Mouse (Mus musculus) CH12.LX (cell line): ENCODE results near the gene Sbk3. TPM values are rescaled to one million over a fixed set of nuclear protein-coding genes. Genes with fewer than 3 reads are reported as not detected.

Experiments
- DNase-seq: peaks from one replicate; pipeline ENCODE4 v3.0.0-alpha.2; 2013; ENCODE audit errors: extremely low read depth
- H3K27ac ChIP-seq: 2 replicates; pipeline ENCODE4 v1.5.1; 2012; ENCODE audit warnings: low read depth, mild to moderate bottlenecking, control low read depth, moderate library complexity; ENCODE audit not compliant: insufficient read depth
- H3K27me3 ChIP-seq: replicated peaks from 2 replicates; pipeline ENCODE3; 2012; ENCODE audit warnings: inconsistent platforms
- H3K36me3 ChIP-seq, 2 experiments: replicated peaks in 1 of 2; 2 replicates each; pipeline versions ENCODE3 to v1.6.1; 2012; ENCODE audit warnings: inconsistent platforms in 1 of 2, low read length in 1 of 2, mild to moderate bottlenecking in 1 of 2, mixed read lengths in 1 of 2, moderate library complexity in 1 of 2; ENCODE audit not compliant: control insufficient read depth in 1 of 2, insufficient read depth in 1 of 2
- H3K4me1 ChIP-seq, 2 experiments: 2 replicates each; pipeline ENCODE4 v1.6.1; 2012; ENCODE audit warnings: inconsistent platforms in 1 of 2, moderate library complexity in 1 of 2; ENCODE audit not compliant: insufficient read depth in 2 of 2, control insufficient read depth in 1 of 2
- H3K4me2 ChIP-seq: 2 replicates; pipeline ENCODE4 v1.6.1; 2012; ENCODE audit warnings: low read depth, mild to moderate bottlenecking, control low read depth; ENCODE audit not compliant: poor library complexity, insufficient read depth, severe bottlenecking
- H3K4me3 ChIP-seq, 3 experiments: fragments of 150-350 bp in 1 of 3; sonication (generic) in 1 of 3; replicated peaks in 1 of 3; 2 replicates each; pipeline versions ENCODE3 to v1.5.1; 2011 to 2012; ENCODE audit warnings: low read depth in 2 of 3, low read length in 2 of 3, mild to moderate bottlenecking in 2 of 3, moderate library complexity in 2 of 3, control low read depth in 1 of 3, improper control_type of control experiment in 1 of 3, inconsistent platforms in 1 of 3, mixed read lengths in 1 of 3; ENCODE audit not compliant: poor library complexity in 1 of 3
- H3K79me2 ChIP-seq: replicated peaks from 2 replicates; pipeline ENCODE4 v1.6.1; 2012; ENCODE audit warnings: mild to moderate bottlenecking, moderate library complexity; ENCODE audit not compliant: control insufficient read depth, poor library complexity, insufficient read depth, severe bottlenecking; ENCODE audit errors: extremely low read depth
- H3K9ac ChIP-seq: 2 replicates; pipeline ENCODE4 v1.6.1; 2012; ENCODE audit warnings: low read depth, mild to moderate bottlenecking, control low read depth, moderate library complexity; ENCODE audit not compliant: insufficient read depth
- H3K9me3 ChIP-seq: replicated peaks from 2 replicates; pipeline ENCODE3; 2012; ENCODE audit warnings: low read length, inconsistent platforms, mixed read lengths
- BHLHE40 ChIP-seq: IDR thresholded peaks from 2 replicates; pipeline ENCODE4 v1.6.1; 2011; ENCODE audit warnings: mild to moderate bottlenecking, low read depth, low read length, improper control_type of control experiment
- CHD1 ChIP-seq: IDR thresholded peaks from 2 replicates; pipeline ENCODE4 v1.6.1; 2012; ENCODE audit warnings: low read depth, low read length, improper control_type of control experiment, inconsistent platforms
- CHD2 ChIP-seq: IDR thresholded peaks from 2 replicates; pipeline ENCODE4 v1.6.1; 2011; ENCODE audit warnings: low read length, improper control_type of control experiment
- CTCF ChIP-seq, 2 experiments: IDR thresholded peaks in 1 of 2; conservative IDR thresholded peaks in 1 of 2; 2 replicates each; pipeline ENCODE4 v1.5.1; 2011 to 2012; ENCODE audit warnings: low read depth in 2 of 2, low read length in 2 of 2, improper control_type of control experiment in 1 of 2, inconsistent platforms in 1 of 2, mild to moderate bottlenecking in 1 of 2, moderate library complexity in 1 of 2
- E2F4 ChIP-seq: IDR thresholded peaks from 2 replicates; pipeline ENCODE4 v1.6.1; 2011; ENCODE audit warnings: low read depth, low read length, improper control_type of control experiment; ENCODE audit not compliant: insufficient replicate concordance
- ELF1 ChIP-seq: IDR thresholded peaks from 2 replicates; pipeline ENCODE4 v1.6.1; 2014; ENCODE audit warnings: low read depth, mild to moderate bottlenecking, inconsistent platforms, low read length, improper control_type of control experiment
- EP300 ChIP-seq: IDR thresholded peaks from 2 replicates; pipeline ENCODE4 v1.6.1; 2011; ENCODE audit warnings: low read length, improper control_type of control experiment
- ETS1 ChIP-seq: conservative IDR thresholded peaks from 2 replicates; pipeline ENCODE4 v1.6.1; 2012; ENCODE audit warnings: low read depth, mild to moderate bottlenecking, inconsistent platforms, low read length, improper control_type of control experiment, moderate library complexity
- GABPA ChIP-seq: IDR thresholded peaks from 2 replicates; pipeline ENCODE4 v1.6.1; 2012; ENCODE audit warnings: low read depth, low read length, improper control_type of control experiment, inconsistent platforms; ENCODE audit not compliant: insufficient replicate concordance
- HCFC1 ChIP-seq: IDR thresholded peaks from 2 replicates; pipeline ENCODE4 v1.6.1; 2012; ENCODE audit warnings: low read depth, mild to moderate bottlenecking, inconsistent platforms, low read length, improper control_type of control experiment
- IRF4 ChIP-seq: IDR thresholded peaks from 2 replicates; pipeline ENCODE4 v1.6.1; 2014; ENCODE audit warnings: low read depth, mild to moderate bottlenecking, inconsistent platforms, low read length, improper control_type of control experiment
- JUN ChIP-seq: IDR thresholded peaks from 2 replicates; pipeline ENCODE4 v1.6.1; 2011; ENCODE audit warnings: low read depth, mild to moderate bottlenecking, low read length, improper control_type of control experiment, moderate library complexity; ENCODE audit not compliant: insufficient read depth
- JUND ChIP-seq: conservative IDR thresholded peaks from 2 replicates; pipeline ENCODE4 v1.6.1; 2011; ENCODE audit warnings: low read depth, low read length, improper control_type of control experiment
- KAT2A ChIP-seq: IDR thresholded peaks from 2 replicates; pipeline ENCODE4 v1.6.1; 2012; ENCODE audit warnings: low read length, improper control_type of control experiment, inconsistent platforms; ENCODE audit not compliant: insufficient replicate concordance
- MAFK ChIP-seq: IDR thresholded peaks from 2 replicates; pipeline ENCODE4 v1.6.1; 2011; ENCODE audit warnings: low read length, improper control_type of control experiment; ENCODE audit not compliant: insufficient replicate concordance
- MAX ChIP-seq: IDR thresholded peaks from 2 replicates; pipeline ENCODE4 v1.6.1; 2011; ENCODE audit warnings: low read length, improper control_type of control experiment
- MAZ ChIP-seq: IDR thresholded peaks from 2 replicates; pipeline ENCODE4 v1.6.1; 2012; ENCODE audit warnings: low read depth, mild to moderate bottlenecking, inconsistent platforms, low read length, improper control_type of control experiment, moderate library complexity
- MEF2A ChIP-seq: IDR thresholded peaks from 2 replicates; pipeline ENCODE4 v1.6.1; 2014; ENCODE audit warnings: low read depth, mild to moderate bottlenecking, inconsistent platforms, low read length, improper control_type of control experiment, borderline replicate concordance
- MXI1 ChIP-seq: IDR thresholded peaks from 2 replicates; pipeline ENCODE4 v1.6.1; 2011; ENCODE audit warnings: mild to moderate bottlenecking, low read depth, low read length, improper control_type of control experiment
- MYC ChIP-seq: IDR thresholded peaks from 2 replicates; pipeline ENCODE4 v1.6.1; 2011; ENCODE audit warnings: low read depth, mild to moderate bottlenecking, improper control_type of control experiment, low read length
- NELFE ChIP-seq: IDR thresholded peaks from 2 replicates; pipeline ENCODE4 v1.6.1; 2011; ENCODE audit warnings: low read depth, low read length, improper control_type of control experiment
- NRF1 ChIP-seq: IDR thresholded peaks from 2 replicates; pipeline ENCODE4 v1.6.1; 2014; ENCODE audit warnings: low read depth, mild to moderate bottlenecking, inconsistent platforms, low read length, improper control_type of control experiment, moderate library complexity
- PAX5 ChIP-seq: IDR thresholded peaks from 2 replicates; pipeline ENCODE4 v1.6.1; 2012; ENCODE audit warnings: low read length, inconsistent platforms, mixed read lengths
- POLR2A ChIP-seq: IDR thresholded peaks from 2 replicates; pipeline ENCODE4 v1.6.1; 2011; ENCODE audit warnings: low read depth, mild to moderate bottlenecking, improper control_type of control experiment, low read length
- POLR2AphosphoS2 ChIP-seq: IDR thresholded peaks from 2 replicates; pipeline ENCODE4 v1.6.1; 2011; ENCODE audit warnings: low read depth, low read length, improper control_type of control experiment
- RAD21 ChIP-seq: IDR thresholded peaks from 2 replicates; pipeline ENCODE4 v1.6.1; 2011; ENCODE audit warnings: low read depth, mild to moderate bottlenecking, low read length, improper control_type of control experiment, moderate library complexity
- RCOR1 ChIP-seq: conservative IDR thresholded peaks from 2 replicates; pipeline ENCODE4 v1.6.1; 2012; ENCODE audit warnings: low read depth, mild to moderate bottlenecking, inconsistent platforms, low read length, improper control_type of control experiment
- SIN3A ChIP-seq: IDR thresholded peaks from 2 replicates; pipeline ENCODE4 v1.6.1; 2012; ENCODE audit warnings: low read length, improper control_type of control experiment, inconsistent platforms
- SMC3 ChIP-seq: IDR thresholded peaks from 2 replicates; pipeline ENCODE4 v1.6.1; 2011; ENCODE audit warnings: low read depth, low read length, improper control_type of control experiment
- TBP ChIP-seq: conservative IDR thresholded peaks from 2 replicates; pipeline ENCODE4 v1.6.1; 2011; ENCODE audit warnings: low read depth, low read length, improper control_type of control experiment
- TCF12 ChIP-seq: IDR thresholded peaks from 2 replicates; pipeline ENCODE4 v1.6.1; 2014; ENCODE audit warnings: low read depth, mild to moderate bottlenecking, inconsistent platforms, low read length, improper control_type of control experiment
- UBTF ChIP-seq: IDR thresholded peaks from 2 replicates; pipeline ENCODE4 v1.6.1; 2012; ENCODE audit warnings: low read depth, mild to moderate bottlenecking, inconsistent platforms, low read length, improper control_type of control experiment, moderate library complexity
- USF1 ChIP-seq: IDR thresholded peaks from 2 replicates; pipeline ENCODE4 v1.6.1; 2014; ENCODE audit warnings: low read depth, mild to moderate bottlenecking, inconsistent platforms, low read length, improper control_type of control experiment
- USF2 ChIP-seq: conservative IDR thresholded peaks from 2 replicates; pipeline ENCODE4 v1.6.1; 2011; ENCODE audit warnings: low read depth, low read length, improper control_type of control experiment
- ZC3H11A ChIP-seq: IDR thresholded peaks from 2 replicates; pipeline ENCODE4 v1.6.1; 2012; ENCODE audit warnings: low read depth, mild to moderate bottlenecking, inconsistent platforms, low read length, improper control_type of control experiment
- ZKSCAN1 ChIP-seq: IDR thresholded peaks from 2 replicates; pipeline ENCODE4 v1.6.1; 2012; ENCODE audit warnings: low read depth, inconsistent platforms, low read length, improper control_type of control experiment, borderline replicate concordance
- ZMIZ1 ChIP-seq: IDR thresholded peaks from 2 replicates; pipeline ENCODE4 v1.6.1; 2012; ENCODE audit warnings: low read depth, mild to moderate bottlenecking, inconsistent platforms, low read length, improper control_type of control experiment
- ZNF384 ChIP-seq: IDR thresholded peaks from 2 replicates; pipeline ENCODE4 v1.6.1; 2012; ENCODE audit warnings: low read depth, low read length, improper control_type of control experiment, inconsistent platforms
- dilution Hi-C: fragments of 300-500 bp; cut with MboI; formaldehyde crosslinking; loops from 2 replicates; pipeline ENCODE4 v1.14.3; 2020; ENCODE audit warnings: low sequenced_read_pairs; ENCODE audit not compliant: extremely low pct_unique_long_range_greater_than_20kb, extremely low pct_ligation_motif_present
- in situ Hi-C: fragments of 300-500 bp; cut with MboI; formaldehyde crosslinking; loops from 3 replicates; pipeline ENCODE4 v1.14.3; 2019; ENCODE audit warnings: low sequenced_read_pairs, low pct_ligation_motif_present, low pct_unique_long_range_greater_than_20kb, mixed read lengths
- polyA plus RNA-seq: library from polyadenylated mRNA; unstranded; fragments of >175 nt; gene quantifications from 2 replicates; pipeline ENCODE4 v1.2.1, GENCODE M21; 2012; ENCODE audit warnings: low read depth; ENCODE audit not compliant: insufficient read length
- total RNA-seq, 2 experiments: library from RNA; depleted of rRNA; stranded (reverse); fragments of 300-350 nt in 1 of 2; fragments of >200 nt in 1 of 2; gene quantifications; 2 replicates each; pipeline ENCODE4 v1.2.3; 2012 to 2014

The Sbk3 gene
- total and polyA plus RNA-seq, 3 experiments: not detected

GRCm38 (mm10) chr7:4996003-4996895 is 25.3 kb upstream of the Sbk3 start, which contains the start of gene Zfp579:
TSS of gene Zfp579 (minus strand) at chr7:4996158.
- dilution Hi-C loops: no loop called here
- Histone ChIP-seq H3K4me2 (peak within 1 kb of the TSS; percentile 73), H3K36me3 (peaks cover 11 to 23% of the 10 kb centered on the region in 2 experiments), H3K9me3 (peaks cover 12% of the 10 kb centered on the region), H3K4me1 (peaks cover 0 to 13% of the 10 kb centered on the region in 2 experiments; a peak in 2 of 4 replicates), H3K9ac (peak within 1 kb of the TSS; percentile 91), H3K4me3 (peak within 1 kb of the TSS; percentile 75 to 82 (median 77)), H3K27me3 (no peaks in the 10 kb centered on the region), H3K79me2 (no peaks in the 10 kb centered on the region), H3K27ac (peak within 1 kb of the TSS; percentile 25)
- in situ Hi-C loops: no loop called here
- peak; percentile 87 for DNase-seq
- TF ChIP-seq TBP (no peak), E2F4 (no peak), UBTF (no peak), EP300 (no peak), JUN (no peak), POLR2AphosphoS2 (no peak), SIN3A (peak; percentile 83), CHD1 (no peak), NELFE (peak; percentile 55; the same call in 1 of the 2 replicates), NRF1 (0 out of 2 replicates have a peak, but pooled peaks have one; percentile 8), PAX5 (no peak), MAX (no peak), HCFC1 (peak; percentile 78), ELF1 (peak; percentile 78), USF1 (no peak), ZC3H11A (no peak), CHD2 (peak; percentile 79), MAZ (peak; percentile 97), KAT2A (no peak), POLR2A (peak; percentile 58), ETS1 (no peak), ZNF384 (no peak), MYC (no peak), JUND (no peak), GABPA (no peak), MAFK (no peak), MEF2A (no peak), ZKSCAN1 (peak; percentile 31; the same call in 1 of the 2 replicates), CTCF (conservative IDR thresholded peaks at IDR 0.05 in 1 of 2, IDR thresholded peaks at IDR 0.05 in 1 of 2; ENCODE audit: low read depth in 2 of 2, low read length in 2 of 2) (no peak), RAD21 (no peak), TCF12 (peak; percentile 33; the same call in 1 of the 2 replicates), MXI1 (no peak), RCOR1 (no peak), IRF4 (peak; percentile 62; the same call in 1 of the 2 replicates), BHLHE40 (no peak), SMC3 (no peak), USF2 (no peak), ZMIZ1 (no peak)
- TF ChIP-seq, all 38 proteins: peak for 11
